Mouse (Mus musculus) midbrain, postnatal 0 days (tissue): Measurements from ENCODE around the gene 1700030J22Rik. TPM values are rescaled to one million over a fixed set of nuclear protein-coding genes. Genes with fewer than 3 reads are reported as not detected.
A peak's percentile ranks its signal among the peaks of the same experiment; 100 is the strongest.

Experiments
- ATAC-seq: fragments of 200-750 bp; cut with Nextera tagmentation; 2 replicates; pipeline ENCODE4 v1.8.0; 2017; ENCODE audit warnings: moderate number of reproducible peaks, mild to moderate bottlenecking, moderate TSS enrichment, moderate library complexity; ENCODE audit not compliant: low FRiP score
- DNase-seq: peaks from one replicate; pipeline ENCODE4 v3.0.0-alpha.2; 2015; ENCODE audit warnings: low spot score
- H3K27ac ChIP-seq: fragments of 300-500 bp; sonication (generic); 2 replicates; pipeline ENCODE4 v1.5.1; 2014; ENCODE audit warnings: low read depth, mild to moderate bottlenecking, low read length, mixed read lengths
- H3K27me3 ChIP-seq: fragments of 300-500 bp; sonication (generic); 2 replicates; pipeline ENCODE4 v1.6.1; 2014; ENCODE audit warnings: low read length, control low read depth, mixed read lengths; ENCODE audit not compliant: insufficient read depth
- H3K36me3 ChIP-seq: fragments of 300-500 bp; sonication (generic); 2 replicates; pipeline ENCODE4 v1.6.1; 2014; ENCODE audit warnings: low read length, control low read depth, mixed read lengths; ENCODE audit not compliant: insufficient read depth
- H3K4me1 ChIP-seq: fragments of 300-500 bp; sonication (generic); 2 replicates; pipeline ENCODE4 v1.6.1; 2014; ENCODE audit warnings: mild to moderate bottlenecking, control low read depth, antibody characterized with exemption, low read length, mixed read lengths; ENCODE audit not compliant: insufficient read depth
- H3K4me2 ChIP-seq: fragments of 300-500 bp; sonication (generic); 2 replicates; pipeline ENCODE4 v1.6.1; 2014; ENCODE audit warnings: low read depth, mild to moderate bottlenecking, low read length, mixed read lengths; ENCODE audit not compliant: poor library complexity, severe bottlenecking
- H3K4me3 ChIP-seq: fragments of 300-500 bp; sonication (generic); 2 replicates; pipeline ENCODE4 v1.5.1; 2014; ENCODE audit warnings: low read depth, mild to moderate bottlenecking, low read length, moderate library complexity
- H3K9ac ChIP-seq: fragments of 300-500 bp; sonication (generic); replicated peaks from 2 replicates; pipeline ENCODE4 v1.6.1; 2014; ENCODE audit warnings: mild to moderate bottlenecking, low read length, moderate library complexity, mixed read lengths; ENCODE audit not compliant: poor library complexity, severe bottlenecking
- H3K9me3 ChIP-seq: fragments of 300-500 bp; sonication (generic); 2 replicates; pipeline ENCODE4 v1.6.1; 2016; ENCODE audit warnings: low read length, control low read depth
- CTCF ChIP-seq: IDR thresholded peaks from 2 replicates; pipeline ENCODE4 v1.5.1; 2016; ENCODE audit warnings: antibody characterized with exemption, mild to moderate bottlenecking
- WGBS: fragments of 180-500 bp; shearing (Covaris S2); extraction: QIAGEN DNeasy Blood & Tissue Kit; methylation state at CpG from one replicate; pipeline ENCODE4 v1.1.7; 2014; 5-methylcytosine and 5-hydroxymethylcytosine counted together
- polyA plus RNA-seq: library from polyadenylated mRNA; unstranded; fragments of >200 nt; fragmentation: Nextera tagmentation; extraction: Ambion mirVana; gene quantifications from 2 replicates; pipeline ENCODE4 v1.2.1, GENCODE M21; 2015
- total RNA-seq: library from RNA; depleted of rRNA; stranded (reverse); fragments of >200 nt; gene quantifications from 2 replicates; pipeline ENCODE4 v1.2.3, GENCODE M21; 2014

1700030J22Rik gene
- total and polyA plus RNA-seq, 2 experiments from 2014 or later: 8.4 to 11.0 TPM

- 0 out of 2 replicates have a peak, but pooled peaks have one; percentile 23 for TF ChIP-seq CTCF
- no peaks in the 10 kb centered on the region; the same call in 1 of the 2 replicates for H3K4me1 ChIP-seq
- WGBS: 1% methylated on average over 51 of the region's 62 CpGs
- H3K27me3 ChIP-seq: no peaks in the 10 kb centered on the region
- peak; percentile 69 for ATAC-seq
- no peaks in the 10 kb centered on the region for H3K36me3 ChIP-seq
- no peaks in the 10 kb centered on the region for H3K9me3 ChIP-seq
- H3K4me3 ChIP-seq: peak overlapping the region; percentile 73
- H3K4me2 ChIP-seq: peak overlapping the region; percentile 51
- peak; percentile 43 for DNase-seq
- H3K9ac ChIP-seq: peak overlapping the region; percentile 78
- H3K27ac ChIP-seq: peak overlapping the region; percentile 62
These were observed 35.0 kb downstream of the 1700030J22Rik start for GRCm38 (mm10) chr8:116943555-116944384.

- Histone ChIP-seq H3K36me3 (no peaks in the 10 kb centered on the region), H3K27me3 (no peaks in the 10 kb centered on the region), H3K4me2 (peak within 1 kb of the TSS; percentile 51), H3K9me3 (no peaks in the 10 kb centered on the region), H3K27ac (peak within 1 kb of the TSS; percentile 62), H3K9ac (peak within 1 kb of the TSS; percentile 78), H3K4me3 (peak within 1 kb of the TSS; percentile 73), H3K4me1 (no peaks in the 10 kb centered on the region; the same call in 1 of the 2 replicates)
- TF ChIP-seq CTCF: peak; percentile 73
- WGBS: under 1% methylated on average over 33 of the region's 46 CpGs
- DNase-seq (peak; percentile 94), ATAC-seq (peak; percentile 88)
These were observed 35.6 kb downstream of the 1700030J22Rik start, which contains the start of gene Atmin for GRCm38 (mm10) chr8:116943161-116943554. Atmin (plus strand) TSS chr8:116943393.

GRCm38 (mm10) chr8:116942284-116943058 lies 36.3 kb downstream of the 1700030J22Rik start:
- ATAC-seq (no peak), DNase-seq (no peak)
- H3K27ac ChIP-seq: no peak overlapping the region
- H3K36me3 ChIP-seq: no peaks in the 10 kb centered on the region
- H3K9me3 ChIP-seq: no peaks in the 10 kb centered on the region
- no peak overlapping the region for H3K4me3 ChIP-seq
- no peak overlapping the region for H3K9ac ChIP-seq
- 72% methylated on average over 12 of the region's 12 CpGs for WGBS
- no peaks in the 10 kb centered on the region for H3K27me3 ChIP-seq
- H3K4me2 ChIP-seq: 0 out of 2 replicates have a peak overlapping the region, but pooled peaks have one; percentile 51
- TF ChIP-seq CTCF: no peak
- H3K4me1 ChIP-seq: no peaks in the 10 kb centered on the region; the same call in 1 of the 2 replicates

- 23% methylated on average over 6 of the region's 6 CpGs for WGBS
- H3K9me3 ChIP-seq: no peaks in the 10 kb centered on the region
- H3K4me3 ChIP-seq: no peak overlapping the region
- DNase-seq (no peak), ATAC-seq (no peak)
- H3K9ac ChIP-seq: no peak overlapping the region
- H3K4me1 ChIP-seq: no peaks in the 10 kb centered on the region
- peaks cover 9% of the 10 kb centered on the region; the same call in 1 of the 2 replicates for H3K36me3 ChIP-seq
- no peak overlapping the region for H3K4me2 ChIP-seq
- H3K27ac ChIP-seq: no peak overlapping the region
- no peaks in the 10 kb centered on the region for H3K27me3 ChIP-seq
- no peak for TF ChIP-seq CTCF
These were observed 43.3 kb downstream of the 1700030J22Rik start for GRCm38 (mm10) chr8:116935506-116935905.

- Histone ChIP-seq H3K4me3 (no peak overlapping the region), H3K4me2 (no peak overlapping the region), H3K9me3 (no peaks in the 10 kb centered on the region), H3K27ac (no peak overlapping the region), H3K27me3 (no peaks in the 10 kb centered on the region), H3K36me3 (peaks cover 9% of the 10 kb centered on the region; the same call in 1 of the 2 replicates), H3K9ac (no peak overlapping the region), H3K4me1 (no peaks in the 10 kb centered on the region)
- ATAC-seq: no peak
- WGBS: 97% methylated on average over 4 of the region's 4 CpGs
- no peak for TF ChIP-seq CTCF
- no peak for DNase-seq
These were observed 43.8 kb downstream of the 1700030J22Rik start for GRCm38 (mm10) chr8:116934976-116935375.
